Mouse (Mus musculus) MEL (cell line): Measurements from ENCODE around the gene Mael. TPM values are rescaled to one million over a fixed set of nuclear protein-coding genes. Genes with fewer than 3 reads are reported as not detected.

Experiments
- DNase-seq: peaks from one replicate; pipeline ENCODE4 v3.0.0; 2011; ENCODE audit warnings: low read depth, low spot score
- H3K27ac ChIP-seq: 2 replicates; pipeline ENCODE4 v1.5.1; 2012; ENCODE audit warnings: low read depth, mild to moderate bottlenecking, control low read depth, low read length, moderate library complexity; ENCODE audit not compliant: control insufficient read depth
- H3K27me3 ChIP-seq, 2 experiments: fragments of 150-350 bp in 1 of 2; sonication (generic) in 1 of 2; 2 replicates each; pipeline ENCODE4 v1.6.1; 2012; ENCODE audit warnings: low read length in 2 of 2, mild to moderate bottlenecking in 2 of 2, improper control_type of control experiment in 1 of 2, moderate library complexity in 1 of 2; ENCODE audit not compliant: insufficient read depth in 2 of 2, control insufficient read depth in 1 of 2
- H3K36me3 ChIP-seq, 2 experiments: 2 replicates each; pipeline ENCODE4 v1.6.1; 2012 to 2014; ENCODE audit warnings: low read length in 2 of 2, improper control_type of control experiment in 1 of 2, inconsistent platforms in 1 of 2, mild to moderate bottlenecking in 1 of 2; ENCODE audit not compliant: insufficient read depth in 2 of 2, control insufficient read depth in 1 of 2
- H3K4me1 ChIP-seq, 2 experiments: fragments of 150-350 bp in 1 of 2; sonication (generic) in 1 of 2; 2 replicates each; pipeline ENCODE4 v1.6.1; 2012; ENCODE audit warnings: low read length in 2 of 2, improper control_type of control experiment in 1 of 2, mild to moderate bottlenecking in 1 of 2; ENCODE audit not compliant: insufficient read depth in 2 of 2, control insufficient read depth in 1 of 2
- H3K4me3 ChIP-seq, 2 experiments: fragments of 150-350 bp in 1 of 2; sonication (generic) in 1 of 2; 2 replicates each; pipeline ENCODE4 v1.5.1; 2012; ENCODE audit warnings: low read depth in 2 of 2, low read length in 2 of 2, mild to moderate bottlenecking in 2 of 2, moderate library complexity in 2 of 2, control low read depth in 1 of 2, improper control_type of control experiment in 1 of 2; ENCODE audit not compliant: control insufficient read depth in 1 of 2, insufficient read depth in 1 of 2
- H3K79me2 ChIP-seq: 2 replicates; pipeline ENCODE4 v1.6.1; 2012; ENCODE audit warnings: mild to moderate bottlenecking, low read length, moderate library complexity; ENCODE audit not compliant: control insufficient read depth, poor library complexity, insufficient read depth
- H3K9ac ChIP-seq: 2 replicates; pipeline ENCODE4 v1.6.1; 2012; ENCODE audit warnings: low read depth, mild to moderate bottlenecking, control low read depth, low read length, moderate library complexity; ENCODE audit not compliant: control insufficient read depth, poor library complexity, severe bottlenecking
- H3K9me3 ChIP-seq: fragments of 150-350 bp; sonication (generic); replicated peaks from 2 replicates; pipeline ENCODE4 v1.6.1; 2012; ENCODE audit warnings: mild to moderate bottlenecking, low read length, improper control_type of control experiment, moderate library complexity; ENCODE audit not compliant: insufficient read depth
- BHLHE40 ChIP-seq: IDR thresholded peaks from 2 replicates; pipeline ENCODE4 v1.6.1; 2012; ENCODE audit warnings: low read depth, mild to moderate bottlenecking, inconsistent platforms, low read length, improper control_type of control experiment, borderline replicate concordance
- ETS1 ChIP-seq: IDR thresholded peaks from 2 replicates; pipeline ENCODE4 v1.6.1; 2012; ENCODE audit warnings: low read depth, mild to moderate bottlenecking, inconsistent platforms, low read length, improper control_type of control experiment, moderate library complexity
- GATA1 ChIP-seq: IDR thresholded peaks from 2 replicates; pipeline ENCODE4 v1.6.1; 2011; ENCODE audit warnings: low read depth, low read length, improper control_type of control experiment
- MAFK ChIP-seq: IDR thresholded peaks from 2 replicates; pipeline ENCODE4 v1.6.1; 2011; ENCODE audit warnings: low read depth, mild to moderate bottlenecking, low read length, improper control_type of control experiment, borderline replicate concordance
- MAX ChIP-seq: IDR thresholded peaks from 2 replicates; pipeline ENCODE4 v1.6.1; 2011; ENCODE audit warnings: low read length, improper control_type of control experiment
- MAZ ChIP-seq: IDR thresholded peaks from 2 replicates; pipeline ENCODE4 v1.6.1; 2012; ENCODE audit warnings: low read depth, mild to moderate bottlenecking, inconsistent platforms, low read length, improper control_type of control experiment
- MXI1 ChIP-seq: IDR thresholded peaks from 2 replicates; pipeline ENCODE4 v1.6.1; 2011; ENCODE audit warnings: mild to moderate bottlenecking, low read depth, low read length, improper control_type of control experiment
- POLR2AphosphoS5 ChIP-seq: IDR thresholded peaks from 2 replicates; pipeline ENCODE4 v1.6.1; 2012; ENCODE audit warnings: low read depth, borderline replicate concordance, mild to moderate bottlenecking, inconsistent platforms, low read length, moderate library complexity, mixed read lengths
- RCOR1 ChIP-seq: IDR thresholded peaks from 2 replicates; pipeline ENCODE4 v1.6.1; 2012; ENCODE audit warnings: low read depth, mild to moderate bottlenecking, inconsistent platforms, low read length, improper control_type of control experiment
- TAL1 ChIP-seq: IDR thresholded peaks from 2 replicates; pipeline ENCODE4 v1.6.1; 2012; ENCODE audit warnings: mild to moderate bottlenecking, inconsistent platforms, low read length, moderate library complexity, mixed read lengths
- UBTF ChIP-seq: IDR thresholded peaks from 2 replicates; pipeline ENCODE4 v1.6.1; 2012; ENCODE audit warnings: low read depth, mild to moderate bottlenecking, inconsistent platforms, low read length, improper control_type of control experiment, moderate library complexity, borderline replicate concordance; ENCODE audit not compliant: insufficient read depth
- USF2 ChIP-seq, 2 experiments: IDR thresholded peaks; 2 replicates each; pipeline ENCODE4 v1.6.1; 2011 to 2012; ENCODE audit warnings: improper control_type of control experiment in 2 of 2, low read length in 2 of 2, borderline replicate concordance in 1 of 2, inconsistent platforms in 1 of 2, low read depth in 1 of 2, mild to moderate bottlenecking in 1 of 2; ENCODE audit not compliant: insufficient read depth in 1 of 2
- ZC3H11A ChIP-seq: IDR thresholded peaks from 2 replicates; pipeline ENCODE4 v1.6.1; 2012; ENCODE audit warnings: low read depth, mild to moderate bottlenecking, inconsistent platforms, low read length, improper control_type of control experiment
- ZKSCAN1 ChIP-seq: IDR thresholded peaks from 2 replicates; pipeline ENCODE4 v1.6.1; 2012; ENCODE audit warnings: low read depth, mild to moderate bottlenecking, inconsistent platforms, low read length, improper control_type of control experiment, moderate library complexity
- ZNF384 ChIP-seq: IDR thresholded peaks from 2 replicates; pipeline ENCODE4 v1.6.1; 2012; ENCODE audit warnings: low read depth, mild to moderate bottlenecking, inconsistent platforms, low read length, improper control_type of control experiment
- polyA plus RNA-seq, 2 experiments: library from polyadenylated mRNA; stranded (reverse) in 1 of 2; unstranded in 1 of 2; fragments of >175 nt in 1 of 2; fragments of >200 nt in 1 of 2; gene quantifications; 2 replicates each; pipeline versions ENCODE4 v1.2.1 to v1.2.4; 2012; ENCODE audit warnings: low replicate concordance in 2 of 2, low read depth in 1 of 2; ENCODE audit not compliant: insufficient read length in 2 of 2, insufficient read depth in 1 of 2, missing spikeins in 1 of 2
- total RNA-seq: library from RNA; depleted of rRNA; stranded (reverse); fragments of 300-350 nt; gene quantifications from 2 replicates; pipeline ENCODE4 v1.2.3, GENCODE M21; 2012

Gene Mael
- total and polyA plus RNA-seq, 3 experiments, result not detected

DNA sequence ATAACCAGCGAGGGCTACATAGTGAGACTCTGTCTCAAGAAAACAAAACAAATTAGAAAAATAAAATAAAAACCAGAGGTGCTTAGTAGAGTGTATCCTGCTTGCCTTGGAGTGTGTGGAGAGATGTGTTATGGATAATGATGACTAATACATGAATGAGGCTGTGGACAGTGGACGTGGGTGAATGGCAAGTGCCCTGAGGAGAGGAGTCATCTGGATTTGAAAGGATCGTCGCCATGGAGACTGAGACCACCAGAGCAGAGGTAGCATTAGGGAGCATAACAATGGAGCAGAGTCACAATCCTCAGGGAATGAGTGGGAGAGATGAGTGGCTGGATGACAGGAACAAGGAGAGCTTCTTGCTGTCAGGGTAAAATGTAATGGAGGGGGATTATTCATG lies 48.7 kb downstream of the Mael start:
- no peak for TF ChIP-seq MXI1
- no peak for TF ChIP-seq BHLHE40
- no peak for TF ChIP-seq MAZ
- TF ChIP-seq MAFK, result no peak
- no peak for TF ChIP-seq ZKSCAN1
- no peak for TF ChIP-seq RCOR1
- no peak for TF ChIP-seq ZNF384
- TF ChIP-seq GATA1, result no peak
- TF ChIP-seq ETS1, result no peak
- TF ChIP-seq TAL1, result no peak
- no peaks in the 10 kb centered on the region for H3K36me3 ChIP-seq
- H3K79me2 ChIP-seq, result no peaks in the 10 kb centered on the region
- no peaks in the 10 kb centered on the region for H3K4me1 ChIP-seq
- H3K27me3 ChIP-seq, result no peaks in the 10 kb centered on the region
- no peak for DNase-seq
- H3K27ac ChIP-seq, result no peak overlapping the region
- no peak overlapping the region for H3K4me3 ChIP-seq
- no peaks in the 10 kb centered on the region for H3K9me3 ChIP-seq
- H3K9ac ChIP-seq, result no peak overlapping the region

DNA sequence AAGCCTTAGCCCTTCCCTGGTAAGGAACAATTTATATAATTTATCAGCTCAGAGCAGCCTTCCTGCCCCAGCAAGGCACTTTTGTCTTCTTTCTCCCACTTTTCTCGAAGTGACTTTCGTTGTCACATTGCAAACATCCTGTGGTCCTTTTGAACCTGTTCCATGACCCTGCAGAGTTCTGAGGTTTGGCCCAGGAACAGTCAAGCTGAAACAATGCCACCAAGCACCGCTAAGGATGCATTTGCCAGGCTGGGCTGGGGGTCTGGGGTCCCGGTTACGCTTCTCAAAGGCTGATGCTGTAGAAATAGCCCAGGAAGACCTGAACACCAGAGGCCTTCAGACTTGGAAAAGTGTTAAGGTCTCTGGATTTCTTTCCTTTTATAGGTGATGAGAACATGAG lies 53.2 kb downstream of the Mael start:
- H3K79me2 ChIP-seq, result no peaks in the 10 kb centered on the region
- no peaks in the 10 kb centered on the region; a peak in 1 of 4 replicates for H3K27me3 ChIP-seq
- H3K4me1 ChIP-seq, result no peaks in the 10 kb centered on the region
- H3K27ac ChIP-seq, result no peak overlapping the region
- H3K4me3 ChIP-seq, result no peak overlapping the region
- no peaks in the 10 kb centered on the region for H3K9me3 ChIP-seq
- no peak for DNase-seq
- H3K9ac ChIP-seq, result no peak overlapping the region
- TF ChIP-seq ZKSCAN1, result no peak
- TF ChIP-seq POLR2AphosphoS5, result no peak
- TF ChIP-seq USF2 (IDR thresholded peaks at IDR 0.05; ENCODE audit: borderline replicate concordance in 1 of 2, insufficient read depth in 1 of 2, low read depth in 1 of 2, low read length in 2 of 2), result no peak
- no peak for TF ChIP-seq MAFK
- no peak for TF ChIP-seq GATA1
- no peak for TF ChIP-seq MAX
- no peak for TF ChIP-seq ZC3H11A
- no peak for TF ChIP-seq MAZ
- TF ChIP-seq UBTF, result no peak
- TF ChIP-seq ETS1, result no peak
- no peak for TF ChIP-seq MXI1
- H3K36me3 ChIP-seq, result no peaks in the 10 kb centered on the region
